Mouse (Mus musculus): ENCODE measurements around the gene Mmp13. TPM values are rescaled to one million over a fixed set of nuclear protein-coding genes. Genes with fewer than 3 reads are reported as not detected.

Gene Mmp13
- total RNA-seq, 1 experiment, result not detected

- no peaks in the 10 kb centered on the region for H3K9me3 ChIP-seq (ENCODE audit: control insufficient read depth, insufficient read depth, low read depth, low read length)
- H3K4me1 ChIP-seq (ENCODE audit: control insufficient read depth in 2 of 2, insufficient read depth in 2 of 2, low read length in 2 of 2, poor library complexity in 1 of 2), result no peaks in the 10 kb centered on the region
- TF ChIP-seq ZNF384 (IDR thresholded peaks at IDR 0.05; ENCODE audit: low read depth, low read length) (no peak), ZC3H11A (IDR thresholded peaks at IDR 0.05; ENCODE audit: borderline replicate concordance, low read depth, low read length) (no peak), CHD2 (IDR thresholded peaks at IDR 0.05; ENCODE audit: low read depth, low read length) (no peak), MAFK (IDR thresholded peaks at IDR 0.05; ENCODE audit: insufficient read depth, low read depth, low read length) (no peak), HCFC1 (IDR thresholded peaks at IDR 0.05; ENCODE audit: borderline replicate concordance, insufficient read depth, low read length) (no peak)
- no peak overlapping the region for H3K4me3 ChIP-seq (ENCODE audit: insufficient read depth in 1 of 2, low read depth in 1 of 2, low read length in 2 of 2, poor library complexity in 1 of 2, severe bottlenecking in 1 of 2)
- in situ Hi-C loops (cut with MboI; ENCODE audit: low sequenced_read_pairs in 2 of 2, unreplicated experiment in 2 of 2), result no loop called here
- H3K36me3 ChIP-seq (ENCODE audit: control insufficient read depth, insufficient read depth, low read length, poor library complexity, severe bottlenecking), result no peaks in the 10 kb centered on the region
- DNase-seq (ENCODE audit: low read depth, low spot score), result no peak
- no peak overlapping the region for H3K27ac ChIP-seq (ENCODE audit: insufficient read depth, low read depth, low read length, poor library complexity, severe bottlenecking)
- H3K9ac ChIP-seq (ENCODE audit: insufficient read depth, low read depth, low read length, poor library complexity, severe bottlenecking), result no peak overlapping the region
Observed at GRCm38 (mm10) chr9:7289901-7290300, 17.6 kb downstream of the Mmp13 start.

- no peak overlapping the region for H3K4me3 ChIP-seq (ENCODE audit: insufficient read depth in 1 of 2, low read depth in 1 of 2, low read length in 2 of 2, poor library complexity in 1 of 2, severe bottlenecking in 1 of 2)
- no peaks in the 10 kb centered on the region for H3K36me3 ChIP-seq (ENCODE audit: control insufficient read depth, insufficient read depth, low read length, poor library complexity, severe bottlenecking)
- in situ Hi-C loops (cut with MboI; ENCODE audit: low sequenced_read_pairs in 2 of 2, unreplicated experiment in 2 of 2), result no loop called here
- TF ChIP-seq CHD2 (IDR thresholded peaks at IDR 0.05; ENCODE audit: low read depth, low read length) (no peak), HCFC1 (IDR thresholded peaks at IDR 0.05; ENCODE audit: borderline replicate concordance, insufficient read depth, low read length) (no peak), MAFK (IDR thresholded peaks at IDR 0.05; ENCODE audit: insufficient read depth, low read depth, low read length) (no peak), ZNF384 (IDR thresholded peaks at IDR 0.05; ENCODE audit: low read depth, low read length) (no peak), ZC3H11A (IDR thresholded peaks at IDR 0.05; ENCODE audit: borderline replicate concordance, low read depth, low read length) (no peak)
- no peaks in the 10 kb centered on the region for H3K4me1 ChIP-seq (ENCODE audit: control insufficient read depth in 2 of 2, insufficient read depth in 2 of 2, low read length in 2 of 2, poor library complexity in 1 of 2)
- no peak for DNase-seq (ENCODE audit: low read depth, low spot score)
- no peak overlapping the region for H3K27ac ChIP-seq (ENCODE audit: insufficient read depth, low read depth, low read length, poor library complexity, severe bottlenecking)
- H3K9me3 ChIP-seq (ENCODE audit: control insufficient read depth, insufficient read depth, low read depth, low read length), result no peaks in the 10 kb centered on the region
- H3K9ac ChIP-seq (ENCODE audit: insufficient read depth, low read depth, low read length, poor library complexity, severe bottlenecking), result no peak overlapping the region
Observed at GRCm38 (mm10) chr9:7292132-7292531, 19.8 kb downstream of the Mmp13 start.

- no peaks in the 10 kb centered on the region for H3K9me3 ChIP-seq (ENCODE audit: control insufficient read depth, insufficient read depth, low read depth, low read length)
- DNase-seq (ENCODE audit: low read depth, low spot score), result no peak
- no peak overlapping the region for H3K27ac ChIP-seq (ENCODE audit: insufficient read depth, low read depth, low read length, poor library complexity, severe bottlenecking)
- H3K36me3 ChIP-seq (ENCODE audit: control insufficient read depth, insufficient read depth, low read length, poor library complexity, severe bottlenecking), result no peaks in the 10 kb centered on the region
- TF ChIP-seq ZC3H11A (IDR thresholded peaks at IDR 0.05; ENCODE audit: borderline replicate concordance, low read depth, low read length) (no peak), CHD2 (IDR thresholded peaks at IDR 0.05; ENCODE audit: low read depth, low read length) (no peak), ZNF384 (IDR thresholded peaks at IDR 0.05; ENCODE audit: low read depth, low read length) (no peak), MAFK (IDR thresholded peaks at IDR 0.05; ENCODE audit: insufficient read depth, low read depth, low read length) (no peak), HCFC1 (IDR thresholded peaks at IDR 0.05; ENCODE audit: borderline replicate concordance, insufficient read depth, low read length) (no peak)
- H3K4me3 ChIP-seq (ENCODE audit: insufficient read depth in 1 of 2, low read depth in 1 of 2, low read length in 2 of 2, poor library complexity in 1 of 2, severe bottlenecking in 1 of 2), result no peak overlapping the region
- H3K4me1 ChIP-seq (ENCODE audit: control insufficient read depth in 2 of 2, insufficient read depth in 2 of 2, low read length in 2 of 2, poor library complexity in 1 of 2), result no peaks in the 10 kb centered on the region
- H3K9ac ChIP-seq (ENCODE audit: insufficient read depth, low read depth, low read length, poor library complexity, severe bottlenecking), result no peak overlapping the region
- in situ Hi-C loops (cut with MboI; ENCODE audit: low sequenced_read_pairs in 2 of 2, unreplicated experiment in 2 of 2), result no loop called here
Observed at GRCm38 (mm10) chr9:7331847-7332246, 59.5 kb downstream of the Mmp13 start.

Other genes with a start within 250 kb of the Mmp13 start
- gene Dync2h1, start 88.1 kb upstream of the Mmp13 start, total RNA-seq (2012; rRNA removed), result 6.4 and 7.0 TPM in 2 replicates
- 33.8 and 57.1 TPM in 2 replicates for gene Dcun1d5, start 88.0 kb upstream of the Mmp13 start, total RNA-seq (2012; rRNA removed)
- 0.13 TPM in 1 of 2 replicates, not detected in the other for gene Mmp12, start 71.9 kb downstream of the Mmp13 start, total RNA-seq (2012; rRNA removed)
- not detected in 2 replicates for gene Mmp1b, start 115.5 kb downstream of the Mmp13 start, total RNA-seq (2012; rRNA removed)
- not detected in 2 replicates for gene Mmp3, start 173.3 kb downstream of the Mmp13 start, total RNA-seq (2012; rRNA removed)
- gene Mmp10, start 229.8 kb downstream of the Mmp13 start, total RNA-seq (2012; rRNA removed), result 0.13 TPM in 1 of 2 replicates, not detected in the other